Comparison of ENCODE assay signal across 13 mouse cellular contexts in the genomic region with DNA sequence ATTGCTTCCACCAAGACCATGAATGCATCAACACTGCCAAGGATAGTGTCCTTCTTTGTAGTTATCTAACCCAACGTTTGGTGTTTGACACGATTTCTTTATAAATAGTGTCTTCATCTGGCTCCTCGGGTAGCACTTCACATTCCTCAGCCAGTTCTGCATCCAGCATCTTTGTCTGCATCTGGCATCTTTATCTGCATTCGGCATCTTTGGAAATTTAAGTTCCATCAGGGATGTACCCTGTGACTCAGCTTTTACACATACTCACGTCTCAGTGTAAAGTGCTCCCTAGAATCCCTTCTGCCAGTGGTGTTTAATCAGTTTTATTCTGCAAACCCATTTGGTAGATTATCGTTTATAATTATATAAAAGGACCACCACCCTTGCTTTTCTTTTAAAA.
"Had no signal": no experiment of that assay in that cellular context is flagged by ENCODE, and none has a peak within 500 bp of the region (broad histone marks: within the 10 kb centered on the region; RNA-seq: fewer than 3 reads in every experiment).

No protein-coding gene starts in this region.

- DNase-seq: gastrocnemius, adult 2 months; gastrocnemius, postnatal 10 days; gastrocnemius, postnatal 25 days; heart, adult 18-20 months; heart, postnatal 10 days; heart, postnatal 4 days; kidney, adult 18-20 months; kidney, adult 8-10 months; kidney, postnatal 10 days; kidney, postnatal 25 days; kidney, postnatal 4 days; liver; liver, embryonic 13.5 days had no signal
